Mouse (Mus musculus) midbrain, embryonic 10.5 days (tissue): Measurements from ENCODE around the gene Tcn2. TPM values are rescaled to one million over a fixed set of nuclear protein-coding genes. Genes with fewer than 3 reads are reported as not detected.

Experiments
- DNase-seq: peaks from one replicate; pipeline ENCODE4 v3.0.0-alpha.2; 2017; ENCODE audit warnings: low spot score
- H3K27ac ChIP-seq: fragments of 300-500 bp; sonication (generic); replicated peaks from 2 replicates; pipeline ENCODE4 v1.5.1; 2016; ENCODE audit warnings: mild to moderate bottlenecking
- H3K27me3 ChIP-seq: fragments of 300-500 bp; sonication (generic); 2 replicates; pipeline ENCODE4 v1.6.1; 2016; ENCODE audit warnings: low read depth, mild to moderate bottlenecking; ENCODE audit not compliant: poor library complexity, severe bottlenecking
- H3K36me3 ChIP-seq: fragments of 300-500 bp; sonication (generic); 2 replicates; pipeline ENCODE4 v1.6.1; 2016; ENCODE audit warnings: mild to moderate bottlenecking, moderate library complexity
- H3K4me1 ChIP-seq: fragments of 300-500 bp; sonication (generic); 2 replicates; pipeline ENCODE4 v1.6.1; 2016
- H3K4me3 ChIP-seq: fragments of 300-500 bp; sonication (generic); 2 replicates; pipeline ENCODE4 v1.5.1; 2016; ENCODE audit warnings: mild to moderate bottlenecking, moderate library complexity
- H3K9me3 ChIP-seq: fragments of 300-500 bp; sonication (generic); replicated peaks from 2 replicates; pipeline ENCODE4 v1.6.1; 2016; ENCODE audit warnings: mild to moderate bottlenecking
- WGBS: fragments of 180-500 bp; shearing (Covaris S2); methylation state at CpG from one replicate; pipeline ENCODE4 v1.1.7; 2016; 5-methylcytosine and 5-hydroxymethylcytosine counted together
- polyA plus RNA-seq: library from polyadenylated mRNA; unstranded; fragments of >200 nt; fragmentation: Nextera tagmentation; extraction: Ambion mirVana; gene quantifications from 2 replicates; pipeline ENCODE4 v1.2.1, GENCODE M21; 2016

Gene Tcn2
- polyA plus RNA-seq, 1 experiment from 2014 or later = 24.5 TPM

- H3K4me1 ChIP-seq = no peaks in the 10 kb centered on the region
- H3K36me3 ChIP-seq = no peaks in the 10 kb centered on the region
- WGBS = 84% methylated on average over 6 of the region's 6 CpGs
- no peaks in the 10 kb centered on the region for H3K9me3 ChIP-seq
- no peak overlapping the region for H3K4me3 ChIP-seq
- DNase-seq = no peak
- H3K27me3 ChIP-seq = no peaks in the 10 kb centered on the region
- no peak overlapping the region for H3K27ac ChIP-seq
These were observed 55.5 kb downstream of the Tcn2 start for GRCm38 (mm10) chr11:3876419-3876818.

Other genes starting within 250 kb of the Tcn2 start
- 1.4 and 2.2 TPM in 2 replicates for gene Osbp2, start 68.3 kb downstream of the Tcn2 start, polyA plus RNA-seq
- gene 4921536K21Rik, start 37.1 kb downstream of the Tcn2 start, polyA plus RNA-seq = 1.4 and 1.5 TPM in 2 replicates
- gene Dusp18, start 36.9 kb downstream of the Tcn2 start, polyA plus RNA-seq = 18.9 and 23.2 TPM in 2 replicates
- 5.2 and 5.5 TPM in 2 replicates for gene Slc35e4, start 17.5 kb downstream of the Tcn2 start, polyA plus RNA-seq
- 96.3 and 103 TPM in 2 replicates for gene Pes1, start 31.8 kb upstream of the Tcn2 start, polyA plus RNA-seq
- gene 4930556J24Rik, start 44.6 kb upstream of the Tcn2 start, polyA plus RNA-seq = 0.19 and 0.33 TPM in 2 replicates
- gene Gal3st1, start 51.5 kb upstream of the Tcn2 start, polyA plus RNA-seq = 0.16 TPM in 2 replicates
- not detected in 2 replicates for gene Sec14l4, start 99.3 kb upstream of the Tcn2 start, polyA plus RNA-seq
- gene Sec14l3, start 132.7 kb upstream of the Tcn2 start, polyA plus RNA-seq = not detected in 2 replicates
- 8.1 and 10.3 TPM in 2 replicates for gene Mtfp1, start 163.3 kb upstream of the Tcn2 start, polyA plus RNA-seq
- 2.2 and 2.9 TPM in 2 replicates for gene Sec14l2, start 191.3 kb upstream of the Tcn2 start, polyA plus RNA-seq
- gene Rnf215, start 203.0 kb upstream of the Tcn2 start, polyA plus RNA-seq = 21.3 and 29.3 TPM in 2 replicates
- gene Ccdc157, start 228.1 kb upstream of the Tcn2 start, polyA plus RNA-seq = 6.9 and 8.3 TPM in 2 replicates
- 95.2 and 97.1 TPM in 2 replicates for gene Sf3a1, start 228.2 kb upstream of the Tcn2 start, polyA plus RNA-seq